Mouse (Mus musculus): ENCODE measurements at regions not wholly inside any gene's neighbourhood (a gene's known extent, or its start where the extent isn't known, plus 50 kb on each side); places are given as distances from the start of the nearest gene placed in this dataset.
A peak's percentile ranks its signal among the peaks of the same experiment; 100 is the strongest.

- 69% methylated on average over 13 of the region's 13 CpGs for WGBS
- Histone ChIP-seq H3K9ac (ENCODE audit: low read depth, low read length) (no peak overlapping the region), H3K27ac (ENCODE audit: low read depth, low read length) (no peak overlapping the region), H3K4me3 (ENCODE audit: low read length) (no peak overlapping the region), H3K4me1 (ENCODE audit: control insufficient read depth, insufficient read depth, low read length) (no peaks in the 10 kb centered on the region), H3K27me3 (ENCODE audit: control insufficient read depth, insufficient read depth, low read length) (peaks cover 2% of the 10 kb centered on the region; the same call in 1 of the 2 replicates), H3K36me3 (ENCODE audit: control insufficient read depth, insufficient read depth, low read length) (no peaks in the 10 kb centered on the region), H3K4me2 (replicated peaks; ENCODE audit: low read depth, low read length) (no peak overlapping the region), H3K9me3 (ENCODE audit: control insufficient read depth, low read length) (no peaks in the 10 kb centered on the region)
- no peak for ATAC-seq (ENCODE audit: low FRiP score, low TSS enrichment)
Measured at GRCm38 (mm10) chr1:128758294-128758801, 166.3 kb upstream of the Cxcr4 start.

- no peaks in the 10 kb centered on the region for H3K9me3 ChIP-seq (ENCODE audit: control insufficient read depth, low read length)
- no peak overlapping the region for H3K9ac ChIP-seq (ENCODE audit: low read depth, low read length)
- H3K27me3 ChIP-seq (ENCODE audit: control insufficient read depth, insufficient read depth, low read length) = 0 out of 2 replicates have a peak, but pooled peaks cover 2% of the 10 kb centered on the region
- 32% methylated on average over 3 of the region's 3 CpGs for WGBS
- no peak overlapping the region for H3K4me2 ChIP-seq (replicated peaks; ENCODE audit: low read depth, low read length)
- H3K36me3 ChIP-seq (ENCODE audit: control insufficient read depth, insufficient read depth, low read length) = no peaks in the 10 kb centered on the region
- ATAC-seq (ENCODE audit: low FRiP score, low TSS enrichment) = no peak
- H3K4me1 ChIP-seq (ENCODE audit: control insufficient read depth, insufficient read depth, low read length) = 0 out of 2 replicates have a peak, but pooled peaks cover 3% of the 10 kb centered on the region
- H3K27ac ChIP-seq (ENCODE audit: low read depth, low read length) = no peak overlapping the region
- H3K4me3 ChIP-seq (ENCODE audit: low read length) = no peak overlapping the region
Measured at GRCm38 (mm10) chr1:128753427-128754012, 161.4 kb upstream of the Cxcr4 start.

GRCm38 (mm10) chr1:128749437-128749994 lies 157.4 kb upstream of the Cxcr4 start:
- ATAC-seq (ENCODE audit: low FRiP score, low TSS enrichment) = peak; percentile 73
- 25% methylated on average over 5 of the region's 5 CpGs for WGBS

GRCm38 (mm10) chr1:128747196-128747790 lies 155.2 kb upstream of the Cxcr4 start:
- Histone ChIP-seq H3K4me3 (ENCODE audit: low read length) (no peak overlapping the region), H3K27ac (ENCODE audit: low read depth, low read length) (no peak overlapping the region), H3K4me2 (replicated peaks; ENCODE audit: low read depth, low read length) (no peak overlapping the region), H3K9ac (ENCODE audit: low read depth, low read length) (no peak overlapping the region), H3K4me1 (ENCODE audit: control insufficient read depth, insufficient read depth, low read length) (0 out of 2 replicates have a peak, but pooled peaks cover 3% of the 10 kb centered on the region), H3K9me3 (ENCODE audit: control insufficient read depth, low read length) (peaks cover 2% of the 10 kb centered on the region; the same call in 1 of the 2 replicates), H3K36me3 (ENCODE audit: control insufficient read depth, insufficient read depth, low read length) (no peaks in the 10 kb centered on the region), H3K27me3 (ENCODE audit: control insufficient read depth, insufficient read depth, low read length) (no peaks in the 10 kb centered on the region)
- WGBS = 92% methylated on average over 12 of the region's 12 CpGs
- ATAC-seq (ENCODE audit: low FRiP score, low TSS enrichment) = no peak

More at GRCm38 (mm10) chr1:128749437-128749994, 157.4 kb upstream of the Cxcr4 start:
- no peaks in the 10 kb centered on the region for H3K36me3 ChIP-seq (ENCODE audit: control insufficient read depth, insufficient read depth, low read length)
- H3K4me3 ChIP-seq (ENCODE audit: low read length) = no peak overlapping the region
- H3K9ac ChIP-seq (ENCODE audit: low read depth, low read length) = no peak overlapping the region
- H3K4me1 ChIP-seq (ENCODE audit: control insufficient read depth, insufficient read depth, low read length) = 0 out of 2 replicates have a peak, but pooled peaks cover 3% of the 10 kb centered on the region
- peak overlapping the region; percentile 37; the same call in 1 of the 2 replicates for H3K27ac ChIP-seq (ENCODE audit: low read depth, low read length)
- no peak overlapping the region for H3K4me2 ChIP-seq (replicated peaks; ENCODE audit: low read depth, low read length)
- H3K9me3 ChIP-seq (ENCODE audit: control insufficient read depth, low read length) = peaks cover 2% of the 10 kb centered on the region; the same call in 1 of the 2 replicates
- H3K27me3 ChIP-seq (ENCODE audit: control insufficient read depth, insufficient read depth, low read length) = 0 out of 2 replicates have a peak, but pooled peaks cover 2% of the 10 kb centered on the region

- no peak overlapping the region for H3K27ac ChIP-seq (ENCODE audit: low read depth, low read length)
- ATAC-seq (ENCODE audit: low FRiP score, low TSS enrichment) = no peak
- H3K9ac ChIP-seq (ENCODE audit: low read depth, low read length) = no peak overlapping the region
- H3K4me3 ChIP-seq (ENCODE audit: low read length) = no peak overlapping the region
- no peaks in the 10 kb centered on the region for H3K27me3 ChIP-seq (ENCODE audit: control insufficient read depth, insufficient read depth, low read length)
- 0 out of 2 replicates have a peak, but pooled peaks cover 3% of the 10 kb centered on the region for H3K4me1 ChIP-seq (ENCODE audit: control insufficient read depth, insufficient read depth, low read length)
- H3K9me3 ChIP-seq (ENCODE audit: control insufficient read depth, low read length) = peaks cover 2% of the 10 kb centered on the region; the same call in 1 of the 2 replicates
- no peaks in the 10 kb centered on the region for H3K36me3 ChIP-seq (ENCODE audit: control insufficient read depth, insufficient read depth, low read length)
- WGBS = 67% methylated on average over 3 of the region's 3 CpGs
- H3K4me2 ChIP-seq (replicated peaks; ENCODE audit: low read depth, low read length) = no peak overlapping the region
Measured at GRCm38 (mm10) chr1:128746461-128747009, 154.4 kb upstream of the Cxcr4 start.

GRCm38 (mm10) chr1:128740616-128741015 lies 148.5 kb upstream of the Cxcr4 start:
- no peak for ATAC-seq (ENCODE audit: low FRiP score, low TSS enrichment)
- Histone ChIP-seq H3K36me3 (ENCODE audit: control insufficient read depth, insufficient read depth, low read length) (no peaks in the 10 kb centered on the region), H3K27me3 (ENCODE audit: control insufficient read depth, insufficient read depth, low read length) (no peaks in the 10 kb centered on the region), H3K4me2 (replicated peaks; ENCODE audit: low read depth, low read length) (no peak overlapping the region), H3K4me3 (ENCODE audit: low read length) (no peak overlapping the region), H3K27ac (ENCODE audit: low read depth, low read length) (no peak overlapping the region), H3K4me1 (ENCODE audit: control insufficient read depth, insufficient read depth, low read length) (no peaks in the 10 kb centered on the region), H3K9me3 (ENCODE audit: control insufficient read depth, low read length) (no peaks in the 10 kb centered on the region), H3K9ac (ENCODE audit: low read depth, low read length) (no peak overlapping the region)
- WGBS = 71% methylated on average over 2 of the region's 2 CpGs

- no peaks in the 10 kb centered on the region for H3K4me1 ChIP-seq (ENCODE audit: control insufficient read depth, insufficient read depth, low read length)
- H3K36me3 ChIP-seq (ENCODE audit: control insufficient read depth, insufficient read depth, low read length) = no peaks in the 10 kb centered on the region
- no peaks in the 10 kb centered on the region for H3K27me3 ChIP-seq (ENCODE audit: control insufficient read depth, insufficient read depth, low read length)
- no peak overlapping the region for H3K9ac ChIP-seq (ENCODE audit: low read depth, low read length)
- ATAC-seq (ENCODE audit: low FRiP score, low TSS enrichment) = no peak
- H3K4me2 ChIP-seq (replicated peaks; ENCODE audit: low read depth, low read length) = no peak overlapping the region
- no peak overlapping the region for H3K4me3 ChIP-seq (ENCODE audit: low read length)
- H3K9me3 ChIP-seq (ENCODE audit: control insufficient read depth, low read length) = no peaks in the 10 kb centered on the region
- H3K27ac ChIP-seq (ENCODE audit: low read depth, low read length) = no peak overlapping the region
- 80% methylated on average over 4 of the region's 4 CpGs for WGBS
Measured at GRCm38 (mm10) chr1:128738152-128738551, 146.1 kb upstream of the Cxcr4 start.

- H3K4me3 ChIP-seq (ENCODE audit: low read length) = no peak overlapping the region
- 79% methylated on average over 2 of the region's 2 CpGs for WGBS
- H3K36me3 ChIP-seq (ENCODE audit: control insufficient read depth, insufficient read depth, low read length) = no peaks in the 10 kb centered on the region
- H3K4me2 ChIP-seq (replicated peaks; ENCODE audit: low read depth, low read length) = no peak overlapping the region
- H3K27me3 ChIP-seq (ENCODE audit: control insufficient read depth, insufficient read depth, low read length) = no peaks in the 10 kb centered on the region
- no peak for ATAC-seq (ENCODE audit: low FRiP score, low TSS enrichment)
- H3K4me1 ChIP-seq (ENCODE audit: control insufficient read depth, insufficient read depth, low read length) = no peaks in the 10 kb centered on the region
- H3K9me3 ChIP-seq (ENCODE audit: control insufficient read depth, low read length) = no peaks in the 10 kb centered on the region
- no peak overlapping the region for H3K27ac ChIP-seq (ENCODE audit: low read depth, low read length)
- no peak overlapping the region for H3K9ac ChIP-seq (ENCODE audit: low read depth, low read length)
Measured at GRCm38 (mm10) chr1:128734857-128735256, 142.8 kb upstream of the Cxcr4 start.

- no peaks in the 10 kb centered on the region for H3K36me3 ChIP-seq (ENCODE audit: control insufficient read depth, insufficient read depth, low read length)
- H3K4me3 ChIP-seq (ENCODE audit: low read length) = no peak overlapping the region
- no peak overlapping the region for H3K4me2 ChIP-seq (replicated peaks; ENCODE audit: low read depth, low read length)
- no peak for ATAC-seq (ENCODE audit: low FRiP score, low TSS enrichment)
- no peak overlapping the region for H3K9ac ChIP-seq (ENCODE audit: low read depth, low read length)
- H3K27ac ChIP-seq (ENCODE audit: low read depth, low read length) = no peak overlapping the region
- no peaks in the 10 kb centered on the region for H3K9me3 ChIP-seq (ENCODE audit: control insufficient read depth, low read length)
- WGBS = 84% methylated on average over 3 of the region's 3 CpGs
- no peaks in the 10 kb centered on the region for H3K27me3 ChIP-seq (ENCODE audit: control insufficient read depth, insufficient read depth, low read length)
- H3K4me1 ChIP-seq (ENCODE audit: control insufficient read depth, insufficient read depth, low read length) = no peaks in the 10 kb centered on the region
Measured at GRCm38 (mm10) chr1:128731445-128731844, 139.4 kb upstream of the Cxcr4 start.

Data from kidney, embryonic 14.5 days (tissue).